Mouse (Mus musculus) embryonic fibroblast, embryonic 13.5 days (primary cell): ENCODE measurements at regions not wholly inside any gene's neighbourhood (a gene's known extent, or its start where the extent isn't known, plus 50 kb on each side); places are given as distances from the start of the nearest gene placed in this dataset.

Source experiments
- H3K27ac ChIP-seq: 2 replicates; pipeline ENCODE4 v1.5.1; 2012; ENCODE audit warnings: low read length, control low read depth, inconsistent platforms; ENCODE audit not compliant: insufficient read depth
- H3K4me1 ChIP-seq: 2 replicates; pipeline ENCODE4 v1.6.1; 2011; ENCODE audit warnings: low read length; ENCODE audit not compliant: control insufficient read depth, insufficient read depth
- H3K4me3 ChIP-seq: 2 replicates; pipeline ENCODE4 v1.5.1; 2011; ENCODE audit warnings: mild to moderate bottlenecking, control low read depth, low read length; ENCODE audit not compliant: insufficient read depth
- CTCF ChIP-seq: IDR thresholded peaks from 2 replicates; pipeline ENCODE4 v1.5.1; 2011; ENCODE audit warnings: mild to moderate bottlenecking, control low read depth, low read length, moderate library complexity, borderline replicate concordance; ENCODE audit not compliant: insufficient read depth
- POLR2A ChIP-seq: IDR thresholded peaks from 2 replicates; pipeline ENCODE4 v1.6.1; 2011; ENCODE audit warnings: low read depth, mild to moderate bottlenecking, control low read depth, low read length, moderate library complexity

GRCm38 (mm10) chr6:117408971-117409783 lies 240.8 kb downstream of the Cxcl12 start:
- TF ChIP-seq CTCF: no peak
- TF ChIP-seq POLR2A: no peak
- Histone ChIP-seq H3K4me1 (peaks cover 5% of the 10 kb centered on the region; the same call in 1 of the 2 replicates), H3K27ac (no peak overlapping the region), H3K4me3 (no peak overlapping the region)

- TF ChIP-seq CTCF: no peak
- TF ChIP-seq POLR2A: no peak
- Histone ChIP-seq H3K4me1 (no peaks in the 10 kb centered on the region; the same call in 1 of the 2 replicates), H3K4me3 (no peak overlapping the region), H3K27ac (peak overlapping the region; percentile 36; the same call in 1 of the 2 replicates)
Observed at GRCm38 (mm10) chr6:117414926-117415325, 246.6 kb downstream of the Cxcl12 start.

DNA sequence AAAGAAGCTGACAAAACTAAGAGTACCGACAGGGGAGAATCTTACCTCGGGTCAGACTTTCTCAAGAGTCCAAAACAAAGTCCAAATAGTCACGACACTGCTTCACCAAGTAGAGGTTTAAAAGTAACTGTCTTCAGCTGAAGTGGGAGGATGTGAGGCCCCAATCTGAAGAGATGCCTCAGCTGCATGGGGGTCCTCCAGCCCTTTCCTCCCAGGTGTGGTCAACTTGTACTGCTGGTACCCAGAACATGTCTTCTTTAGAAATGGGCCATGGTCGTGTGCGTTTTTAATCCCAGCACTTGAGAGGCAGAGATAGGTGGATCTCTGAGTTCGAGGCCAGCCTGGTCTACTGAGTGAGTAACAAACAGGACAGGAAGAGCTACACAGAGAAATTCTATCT lies 247.6 kb downstream of the Cxcl12 start:
- no peak overlapping the region for H3K4me3 ChIP-seq
- no peaks in the 10 kb centered on the region; the same call in 1 of the 2 replicates for H3K4me1 ChIP-seq
- no peak overlapping the region for H3K27ac ChIP-seq
- no peak for TF ChIP-seq CTCF
- no peak for TF ChIP-seq POLR2A

GRCm38 (mm10) chr6:117416461-117416860 lies 248.1 kb downstream of the Cxcl12 start:
- no peak overlapping the region for H3K4me3 ChIP-seq
- TF ChIP-seq POLR2A (no peak), CTCF (no peak)
- H3K4me1 ChIP-seq: no peaks in the 10 kb centered on the region; the same call in 1 of the 2 replicates
- H3K27ac ChIP-seq: no peak overlapping the region

DNA sequence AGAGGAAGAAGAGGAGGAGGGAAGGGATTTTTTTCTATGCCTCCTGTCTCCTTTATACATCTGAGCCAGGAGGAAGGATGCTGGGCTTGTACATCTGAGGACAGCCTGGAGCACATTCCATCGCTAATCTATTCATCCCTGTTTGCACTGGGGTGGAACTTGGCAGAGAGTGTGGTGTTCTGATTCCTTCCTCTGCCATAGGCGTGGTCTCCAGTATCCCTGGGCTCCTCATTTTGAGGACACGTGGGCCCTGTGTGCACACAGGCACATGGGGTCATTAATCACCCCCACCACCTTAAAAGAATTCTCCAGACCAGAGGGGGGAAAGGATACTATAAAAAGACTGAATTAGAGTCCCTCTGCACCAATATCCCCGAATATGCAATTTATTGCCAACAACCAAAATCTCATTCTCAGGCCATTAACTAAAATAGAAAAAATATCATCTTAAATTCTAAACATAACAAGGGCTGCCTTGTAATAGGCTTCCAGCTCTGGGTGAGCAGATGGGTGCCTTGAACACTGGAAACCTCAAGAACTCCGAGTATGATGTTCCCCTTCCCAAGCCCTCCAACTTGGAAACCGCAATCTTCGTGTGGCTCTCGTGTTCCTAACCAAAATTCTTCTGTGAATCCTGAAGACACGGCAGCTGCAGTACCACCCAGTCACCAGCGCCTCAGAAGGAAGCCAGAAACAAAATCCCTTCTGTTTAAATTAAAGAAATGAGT lies 254.7 kb downstream of the Cxcl12 start:
- Histone ChIP-seq H3K27ac (no peak overlapping the region), H3K4me3 (no peak overlapping the region), H3K4me1 (no peaks in the 10 kb centered on the region)
- TF ChIP-seq CTCF (no peak), POLR2A (no peak)

- TF ChIP-seq CTCF (peak; percentile 21; the same call in 1 of the 2 replicates), POLR2A (no peak)
Observed at GRCm38 (mm10) chr6:117426363-117426762, 258.0 kb downstream of the Cxcl12 start.

DNA sequence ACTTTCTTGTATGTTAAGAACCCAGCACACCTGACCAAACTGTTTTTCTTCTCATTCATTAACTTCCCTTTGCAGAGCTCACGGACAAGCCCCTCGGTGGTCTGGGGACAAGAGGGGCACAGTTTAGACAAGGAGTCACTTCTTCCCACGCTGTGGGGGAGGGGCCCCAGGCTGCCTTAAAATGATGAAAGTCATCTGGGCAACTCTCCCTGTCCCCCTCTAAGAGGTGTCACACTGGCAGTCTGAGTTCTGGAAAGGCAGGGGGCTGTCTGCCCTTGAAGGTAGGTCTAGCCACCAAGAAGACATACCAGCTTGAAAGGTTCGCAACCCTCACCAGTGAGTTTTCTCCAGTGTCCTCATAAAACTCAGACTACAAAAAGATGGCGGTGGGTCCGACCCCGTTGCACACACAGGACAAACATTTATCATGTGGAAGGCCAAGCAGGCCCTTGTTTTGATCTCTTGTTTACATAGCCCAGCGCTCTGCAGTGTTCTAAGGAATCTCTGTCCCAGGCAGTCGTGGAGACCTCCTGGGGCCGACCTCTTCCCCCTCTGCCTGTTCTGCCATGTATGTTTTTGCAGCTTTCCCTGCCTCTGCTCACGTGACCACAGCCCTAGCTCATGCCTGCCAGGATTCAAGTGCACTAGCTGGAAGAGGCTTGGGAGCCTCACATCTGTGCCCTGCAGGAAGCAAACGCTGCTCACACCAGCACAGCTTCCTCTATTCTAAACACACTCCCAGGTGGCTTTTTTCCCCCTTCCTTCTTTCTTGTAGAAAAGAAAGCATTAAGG lies 259.2 kb downstream of the Cxcl12 start:
- TF ChIP-seq POLR2A (no peak), CTCF (no peak)
- Histone ChIP-seq H3K4me1 (peaks cover 3% of the 10 kb centered on the region), H3K4me3 (no peak overlapping the region), H3K27ac (no peak overlapping the region)

More at GRCm38 (mm10) chr6:117426363-117426762, 258.0 kb downstream of the Cxcl12 start:
- Histone ChIP-seq H3K27ac (no peak overlapping the region), H3K4me1 (peaks cover 3% of the 10 kb centered on the region), H3K4me3 (no peak overlapping the region)

DNA sequence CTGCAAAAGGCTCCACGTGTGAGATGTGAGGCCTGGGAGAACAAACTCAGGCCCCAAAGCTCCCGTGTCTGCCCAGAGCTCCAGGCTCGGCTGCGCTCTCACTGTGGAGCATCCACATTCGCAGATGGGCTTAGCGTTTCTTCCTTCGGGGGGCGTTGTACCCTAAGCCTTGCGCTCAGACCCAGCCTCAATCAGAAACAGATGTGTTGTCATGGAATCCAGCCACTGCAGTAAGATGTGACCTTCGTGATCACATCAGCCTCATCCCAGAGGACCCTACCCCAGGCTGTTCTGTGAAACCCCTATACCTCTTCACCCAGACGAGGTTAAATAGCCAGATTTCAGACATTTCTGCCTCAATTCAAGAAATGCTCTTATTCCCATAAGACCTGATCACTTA lies 260.1 kb downstream of the Cxcl12 start:
- Histone ChIP-seq H3K4me3 (no peak overlapping the region), H3K27ac (no peak overlapping the region), H3K4me1 (peaks cover 3% of the 10 kb centered on the region)
- TF ChIP-seq CTCF (no peak), POLR2A (no peak)

DNA sequence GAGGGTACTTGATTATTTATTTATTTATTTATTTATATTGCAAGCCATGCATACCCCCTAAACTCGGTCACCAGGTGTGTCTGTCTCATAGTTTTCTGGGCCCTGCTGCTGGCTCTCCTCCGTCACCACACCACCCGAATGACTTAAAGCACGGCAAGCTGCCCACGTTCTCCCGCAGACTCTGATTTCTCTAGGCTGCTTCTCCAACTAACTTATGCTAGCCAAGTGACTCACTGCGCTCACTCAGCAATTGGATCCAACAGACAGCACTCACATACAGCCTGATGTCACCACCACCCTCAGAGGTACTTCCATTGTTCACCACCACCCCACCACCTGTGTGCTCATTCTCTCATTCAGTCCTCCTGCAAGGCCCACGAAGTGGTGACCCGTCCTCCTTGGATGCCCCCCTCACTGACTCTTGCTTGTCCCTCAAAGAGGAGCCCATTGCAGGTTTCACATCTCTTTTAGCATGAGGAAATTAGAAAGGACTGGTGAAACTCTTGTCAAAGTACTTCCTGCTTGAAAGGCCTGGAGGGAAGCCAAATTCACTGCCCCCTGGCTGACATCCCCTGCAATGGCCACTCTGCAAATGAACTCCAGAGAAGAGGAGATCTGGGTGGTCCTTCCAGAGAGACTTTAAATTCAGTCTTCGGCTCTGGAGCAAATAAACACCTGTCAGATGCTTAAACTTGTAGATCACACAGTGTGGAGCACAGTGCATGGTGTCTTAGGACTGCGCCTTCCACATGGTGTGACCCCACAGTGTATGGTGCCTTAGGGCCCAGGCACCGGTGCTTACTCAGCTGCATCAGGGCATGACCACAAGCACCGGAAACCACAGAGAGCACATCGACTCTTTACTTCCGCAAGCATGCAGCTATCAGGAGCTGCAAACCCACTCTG lies 262.8 kb downstream of the Cxcl12 start:
- H3K27ac ChIP-seq: no peak overlapping the region

GRCm38 (mm10) chr6:117436851-117437250 lies 268.5 kb downstream of the Cxcl12 start:
- TF ChIP-seq CTCF (no peak), POLR2A (no peak)
- H3K4me1 ChIP-seq: peaks cover 14% of the 10 kb centered on the region
- H3K4me3 ChIP-seq: no peak overlapping the region
- H3K27ac ChIP-seq: peak overlapping the region; percentile 65

More for the DNA sequence above, 262.8 kb downstream of the Cxcl12 start:
- no peak overlapping the region for H3K4me3 ChIP-seq
- TF ChIP-seq CTCF: no peak
- peaks cover 3% of the 10 kb centered on the region for H3K4me1 ChIP-seq
